Mouse (Mus musculus): Measurements from ENCODE around the gene Gpr50. TPM values are rescaled to one million over a fixed set of nuclear protein-coding genes. Genes with fewer than 3 reads are reported as not detected.

The Gpr50 gene
- total RNA-seq (2023), result not detected in 4 replicates

GRCm38 (mm10) chrX:71663374-71663773 lies at the start of gene Gpr50:
TSS of gene Gpr50 (plus strand) at chrX:71663667.

Other genes starting within 250 kb of the Gpr50 start
- gene Cd99l2, start 170.8 kb upstream of the Gpr50 start, total RNA-seq (2023), result 5.2 to 6.7 TPM (median 5.3 TPM) in 4 replicates
- gene Hmgb3, start 107.7 kb upstream of the Gpr50 start, total RNA-seq (2023), result 12.2 to 17.3 TPM (median 13.7 TPM) in 4 replicates
- gene Vma21, start 152.3 kb downstream of the Gpr50 start, total RNA-seq (2023), result 21.0 to 34.8 TPM (median 27.3 TPM) in 4 replicates